Mouse (Mus musculus) limb, embryonic 12.5 days (tissue): Measurements from ENCODE around the gene Snupn. TPM values are rescaled to one million over a fixed set of nuclear protein-coding genes. Genes with fewer than 3 reads are reported as not detected.
"Not testable (repeated sequence)": the region's sequence is repeated elsewhere in the genome, so short reads cannot be mapped to it uniquely, and the experiment has no call there.

Experiments used
- ATAC-seq: fragments of 200-750 bp; cut with Nextera tagmentation; 2 replicates; pipeline ENCODE4 v1.8.0; 2017; ENCODE audit warnings: low read depth, moderate TSS enrichment; ENCODE audit not compliant: insufficient number of reproducible peaks, insufficient read depth, low FRiP score, low TSS enrichment
- H3K27ac ChIP-seq: fragments of 300-500 bp; sonication (generic); 2 replicates; pipeline ENCODE4 v1.5.1; 2016; ENCODE audit warnings: mild to moderate bottlenecking, moderate library complexity
- H3K27me3 ChIP-seq: fragments of 300-500 bp; sonication (generic); 2 replicates; pipeline ENCODE4 v1.6.1; 2016; ENCODE audit warnings: mild to moderate bottlenecking, moderate library complexity
- H3K36me3 ChIP-seq: fragments of 300-500 bp; sonication (generic); 2 replicates; pipeline ENCODE4 v1.6.1; 2016; ENCODE audit warnings: mild to moderate bottlenecking, moderate library complexity
- H3K4me1 ChIP-seq: fragments of 300-500 bp; sonication (generic); replicated peaks from 2 replicates; pipeline ENCODE4 v1.6.1; 2016
- H3K4me2 ChIP-seq: fragments of 300-500 bp; sonication (generic); 2 replicates; pipeline ENCODE4 v1.6.1; 2016; ENCODE audit warnings: mild to moderate bottlenecking, moderate library complexity
- H3K4me3 ChIP-seq: fragments of 300-500 bp; sonication (generic); replicated peaks from 2 replicates; pipeline ENCODE4 v1.5.1; 2016; ENCODE audit warnings: mild to moderate bottlenecking
- H3K9ac ChIP-seq: fragments of 300-500 bp; sonication (generic); replicated peaks from 2 replicates; pipeline ENCODE4 v1.6.1; 2016; ENCODE audit warnings: mild to moderate bottlenecking, moderate library complexity
- H3K9me3 ChIP-seq: fragments of 300-500 bp; sonication (generic); 2 replicates; pipeline ENCODE4 v1.6.1; 2016; ENCODE audit warnings: mild to moderate bottlenecking, moderate library complexity
- WGBS: fragments of 180-500 bp; shearing (Covaris S2); methylation state at CpG from one replicate; pipeline ENCODE4 v1.1.7; 2016; 5-methylcytosine and 5-hydroxymethylcytosine counted together
- polyA plus RNA-seq: library from polyadenylated mRNA; unstranded; fragments of >200 nt; fragmentation: Nextera tagmentation; extraction: Ambion mirVana; gene quantifications from 2 replicates; pipeline ENCODE4 v1.2.1, GENCODE M21; 2016

Gene Snupn
- polyA plus RNA-seq, 1 experiment from 2014 or later: 29.2 TPM

DNA sequence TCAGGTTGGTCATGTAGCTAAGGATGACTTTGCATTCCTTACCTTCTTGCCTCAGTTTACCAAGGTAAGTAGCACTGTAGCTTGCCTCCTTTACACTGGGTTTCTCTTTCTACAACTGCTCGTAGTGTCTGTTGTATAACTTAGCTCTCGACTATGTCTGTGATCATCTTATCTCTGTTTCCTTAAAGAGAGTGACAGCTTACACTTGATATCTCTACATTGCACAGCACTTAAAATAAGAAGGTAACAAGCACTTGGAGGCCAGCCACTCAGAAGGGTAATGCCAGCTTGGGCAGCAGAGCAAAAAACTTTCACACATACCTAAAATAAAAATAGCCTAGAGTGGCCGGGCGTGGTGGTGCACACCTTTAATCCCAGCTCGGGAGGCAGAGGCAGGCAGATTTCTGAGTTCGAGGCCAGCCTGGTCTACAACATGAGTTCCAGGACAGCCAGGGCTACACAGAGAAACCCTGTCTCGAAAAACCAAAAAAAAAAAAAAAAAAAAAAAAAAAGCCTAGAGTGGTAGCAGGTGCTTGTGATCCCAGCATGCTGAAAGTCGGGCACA is 23.4 kb downstream of the Snupn start:
- no peak for ATAC-seq
- H3K27ac ChIP-seq: no peak overlapping the region
- no peak overlapping the region for H3K4me2 ChIP-seq
- H3K36me3 ChIP-seq: peaks cover 40% of the 10 kb centered on the region
- no peak overlapping the region for H3K4me3 ChIP-seq
- H3K9me3 ChIP-seq: no peaks in the 10 kb centered on the region
- no peaks in the 10 kb centered on the region for H3K27me3 ChIP-seq
- H3K9ac ChIP-seq: no peak overlapping the region
- 87% methylated on average over 8 of the region's 8 CpGs for WGBS
- no peaks in the 10 kb centered on the region for H3K4me1 ChIP-seq

- H3K4me2 ChIP-seq: no peak overlapping the region
- no peak overlapping the region for H3K4me3 ChIP-seq
- H3K36me3 ChIP-seq: peaks cover 47% of the 10 kb centered on the region
- H3K9ac ChIP-seq: no peak overlapping the region
- H3K27ac ChIP-seq: no peak overlapping the region
- H3K4me1 ChIP-seq: no peaks in the 10 kb centered on the region
- no peaks in the 10 kb centered on the region for H3K27me3 ChIP-seq
- H3K9me3 ChIP-seq: no peaks in the 10 kb centered on the region
- no peak for ATAC-seq
- 83% methylated on average over 3 of the region's 3 CpGs for WGBS
Observed at GRCm38 (mm10) chr9:56975199-56975598, 24.5 kb downstream of the Snupn start.

- Histone ChIP-seq H3K9me3 (no peaks in the 10 kb centered on the region), H3K4me2 (no peak overlapping the region), H3K4me3 (no peak overlapping the region), H3K27ac (no peak overlapping the region), H3K9ac (no peak overlapping the region), H3K27me3 (no peaks in the 10 kb centered on the region), H3K4me1 (no peaks in the 10 kb centered on the region), H3K36me3 (peaks cover 50% of the 10 kb centered on the region)
- WGBS: 92% methylated on average over 6 of the region's 6 CpGs
- ATAC-seq: no peak
Observed at GRCm38 (mm10) chr9:56980186-56980585, 29.5 kb downstream of the Snupn start.

DNA sequence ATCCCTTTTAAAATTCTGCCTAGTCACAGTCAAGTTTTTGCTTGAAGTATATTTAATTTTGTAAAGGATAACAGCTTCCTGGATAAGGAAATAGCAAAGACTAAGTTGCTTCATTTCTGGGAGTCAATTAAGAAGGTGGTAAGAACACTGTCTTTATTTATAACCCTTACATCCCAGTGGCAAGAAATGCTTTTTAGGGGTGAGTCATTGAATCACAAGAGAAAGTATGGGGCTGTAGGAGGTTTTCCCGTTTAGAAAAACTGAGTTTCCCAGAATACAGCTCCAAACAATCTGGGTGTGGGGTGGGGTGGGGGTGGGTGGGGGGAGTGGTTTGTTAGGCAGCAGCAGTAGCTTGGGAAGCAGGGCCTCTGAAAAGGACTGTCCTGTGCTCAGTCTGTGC is 30.8 kb downstream of the Snupn start:
- no peak overlapping the region for H3K4me3 ChIP-seq
- H3K4me2 ChIP-seq: no peak overlapping the region
- no peak overlapping the region for H3K27ac ChIP-seq
- WGBS: 83% methylated on average over 1 of the region's 1 CpGs
- H3K9me3 ChIP-seq: no peaks in the 10 kb centered on the region
- no peak for ATAC-seq
- no peaks in the 10 kb centered on the region for H3K27me3 ChIP-seq
- no peaks in the 10 kb centered on the region for H3K4me1 ChIP-seq
- peaks cover 50% of the 10 kb centered on the region for H3K36me3 ChIP-seq
- no peak overlapping the region for H3K9ac ChIP-seq

DNA sequence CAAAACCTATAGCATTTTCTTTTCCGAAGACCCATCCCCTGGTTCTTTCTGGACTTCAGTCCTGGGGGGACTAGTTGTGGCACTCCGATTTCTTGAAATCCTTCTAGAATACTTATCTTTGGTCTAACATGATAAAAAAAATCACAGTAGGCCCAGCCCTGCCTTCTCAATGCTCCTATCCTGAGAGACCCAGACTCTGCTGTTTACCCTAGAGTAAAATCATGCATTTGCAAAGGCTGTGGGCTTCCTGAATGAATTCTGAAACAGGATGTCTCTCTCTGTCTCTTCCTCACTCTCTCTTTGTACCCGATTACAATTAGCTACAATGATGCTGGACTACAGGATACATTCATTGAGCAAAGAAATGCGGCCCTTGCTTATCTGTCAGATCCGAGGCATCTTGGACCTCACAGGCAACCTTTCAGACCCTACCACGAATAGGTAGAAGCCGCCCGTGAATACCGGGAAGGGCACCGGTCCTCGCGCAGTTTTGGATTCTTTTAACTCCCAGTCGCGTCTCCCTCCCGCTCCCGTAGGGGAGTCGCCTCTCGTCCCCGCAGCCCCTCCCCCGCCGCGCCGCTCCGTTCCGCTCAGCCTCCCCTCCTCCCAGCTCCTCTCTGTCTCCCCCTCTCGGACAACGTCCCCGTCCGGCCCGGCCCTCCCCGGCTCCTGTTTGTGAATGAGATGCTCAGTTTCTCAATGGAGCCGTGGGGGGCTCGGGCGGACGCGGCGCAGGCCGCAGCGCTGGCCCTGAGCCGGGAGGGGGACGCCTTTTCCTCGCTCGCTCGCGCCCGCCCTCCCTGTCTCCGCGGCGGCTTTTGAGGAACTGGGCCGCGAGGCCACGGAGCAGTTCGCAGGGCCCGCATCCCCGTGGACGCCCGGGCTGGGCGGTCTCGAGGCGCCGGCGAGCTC is 43.9 kb downstream of the Snupn start, which contains the start of gene Ptpn9:
Gene Ptpn9, plus strand, starts transcription at position 638 of the 912 bp plus-strand sequence.
- peak within 1 kb of the TSS; percentile 64 for H3K4me2 ChIP-seq
- WGBS: 2% methylated on average over 62 of the region's 62 CpGs
- no peaks in the 10 kb centered on the region for H3K36me3 ChIP-seq

GRCm38 (mm10) chr9:56995198-56996027 is 44.7 kb downstream of the Snupn start:
- Histone ChIP-seq H3K9ac (peak overlapping the region; percentile 98), H3K4me3 (peak overlapping the region; percentile 93), H3K4me2 (peak overlapping the region; percentile 64), H3K4me1 (peaks cover 8% of the 10 kb centered on the region), H3K36me3 (peaks cover 9% of the 10 kb centered on the region; the same call in 1 of the 2 replicates), H3K9me3 (no peaks in the 10 kb centered on the region), H3K27me3 (no peaks in the 10 kb centered on the region), H3K27ac (peak overlapping the region; percentile 99)
- ATAC-seq: peak; percentile 54
- WGBS: under 1% methylated on average over 68 of the region's 80 CpGs

More for the DNA sequence above, 43.9 kb downstream of the Snupn start, which contains the start of gene Ptpn9:
- Histone ChIP-seq H3K27ac (peak within 1 kb of the TSS; percentile 99), H3K4me3 (peak within 1 kb of the TSS; percentile 93), H3K27me3 (no peaks in the 10 kb centered on the region), H3K9me3 (no peaks in the 10 kb centered on the region), H3K4me1 (peaks cover 8% of the 10 kb centered on the region), H3K9ac (peak within 1 kb of the TSS; percentile 98)
- peak; percentile 88 for ATAC-seq

DNA sequence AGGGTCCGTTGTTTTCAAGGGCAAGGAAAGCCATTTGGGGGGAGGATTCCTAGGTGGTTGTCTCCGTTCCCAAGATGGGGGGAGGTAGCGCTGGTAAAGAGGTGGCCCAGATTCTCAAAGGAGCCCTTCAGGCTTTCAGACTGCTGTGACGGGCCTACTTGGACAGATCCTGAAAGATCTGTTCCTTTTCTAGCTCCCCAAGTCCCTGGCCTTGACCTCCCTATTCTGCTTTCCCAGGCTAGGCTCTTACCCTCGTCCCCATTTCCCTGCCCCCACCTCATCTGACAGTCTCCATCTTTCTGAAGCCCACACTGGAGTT is 45.3 kb downstream of the Snupn start:
- Histone ChIP-seq H3K36me3 (peaks cover 9% of the 10 kb centered on the region; the same call in 1 of the 2 replicates), H3K27ac (peak overlapping the region; percentile 99), H3K4me1 (peaks cover 8% of the 10 kb centered on the region), H3K9ac (peak overlapping the region; percentile 98), H3K4me3 (peak overlapping the region; percentile 93), H3K4me2 (peak overlapping the region; percentile 64), H3K9me3 (no peaks in the 10 kb centered on the region), H3K27me3 (no peaks in the 10 kb centered on the region)
- 0% methylated on average over 5 of the region's 5 CpGs for WGBS
- 0 out of 2 replicates have a peak, but pooled peaks have one; percentile 22 for ATAC-seq

DNA sequence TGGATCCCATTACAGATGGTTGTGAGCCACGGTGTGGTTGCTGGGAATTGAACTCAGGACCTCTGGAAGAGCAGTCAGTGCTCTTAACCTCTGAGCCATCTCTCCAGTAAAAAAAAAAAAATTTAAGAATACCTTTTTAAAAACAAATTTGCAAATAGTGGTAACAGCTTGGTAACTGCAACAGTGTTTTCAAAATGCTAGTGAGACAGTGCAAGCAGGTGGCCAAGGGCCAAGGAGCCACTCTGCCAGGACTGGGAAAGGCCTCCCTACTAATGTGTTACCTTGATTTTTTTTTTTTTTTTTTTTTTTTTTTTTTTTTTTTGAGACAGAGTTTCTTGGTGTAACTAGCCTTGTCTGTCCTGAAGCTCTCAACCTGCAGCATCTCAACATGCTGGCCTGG is 46.5 kb downstream of the Snupn start:
- not testable (repeated sequence) for H3K36me3 ChIP-seq, H3K9ac ChIP-seq, H3K27me3 ChIP-seq, H3K4me1 ChIP-seq, H3K9me3 ChIP-seq, ATAC-seq, H3K4me3 ChIP-seq, H3K27ac ChIP-seq
- WGBS: 95% methylated on average over 1 of the region's 1 CpGs
- H3K4me2 ChIP-seq: peak overlapping the region; percentile 64; the same call in 1 of the 2 replicates

DNA sequence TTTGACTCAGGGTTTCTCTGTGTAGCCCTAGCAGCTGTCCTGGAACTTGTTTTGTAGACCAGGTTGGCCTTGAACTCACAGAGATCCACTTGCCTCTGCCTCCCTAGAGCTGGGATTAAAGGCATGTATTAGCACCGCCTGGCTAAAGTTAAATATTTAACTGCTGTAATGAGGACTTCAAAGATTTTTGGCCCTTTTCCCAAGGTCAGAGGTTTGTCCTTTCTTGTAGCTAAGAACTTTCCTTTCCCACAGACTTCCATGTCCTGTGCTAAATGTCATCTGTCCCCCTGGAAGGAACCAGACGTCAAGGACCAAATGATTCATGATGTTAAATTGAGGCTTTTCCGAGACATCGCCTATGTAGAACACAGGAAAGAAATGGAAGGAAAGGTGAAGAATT is 52.3 kb downstream of the Snupn start:
- 66% methylated on average over 4 of the region's 4 CpGs for WGBS

DNA sequence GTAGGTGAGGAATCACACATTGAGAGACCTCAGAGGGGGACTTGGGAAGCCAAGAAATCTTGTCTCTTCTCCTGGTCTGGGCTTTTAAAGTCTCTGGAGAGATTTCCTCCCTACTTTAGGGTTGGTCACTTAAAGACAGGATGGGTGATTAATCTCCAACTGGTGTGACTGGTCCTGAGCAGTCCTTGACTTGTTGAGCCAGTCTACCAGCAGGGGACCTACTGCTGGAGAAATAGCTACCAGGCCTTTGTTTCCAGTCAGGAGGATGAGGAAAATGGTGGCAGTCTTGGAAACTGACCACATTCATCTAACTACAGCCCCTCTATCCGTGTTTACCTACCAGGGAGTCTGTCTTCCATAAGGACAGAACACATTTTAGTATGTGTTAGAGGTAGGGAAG is 61.7 kb downstream of the Snupn start:
- Histone ChIP-seq H3K4me1 (no peaks in the 10 kb centered on the region), H3K27ac (no peak overlapping the region), H3K36me3 (peaks cover 31% of the 10 kb centered on the region), H3K9ac (no peak overlapping the region), H3K4me2 (no peak overlapping the region), H3K4me3 (no peak overlapping the region), H3K9me3 (0 out of 2 replicates have a peak, but pooled peaks cover 8% of the 10 kb centered on the region), H3K27me3 (no peaks in the 10 kb centered on the region)
- no peak for ATAC-seq
- 91% methylated on average over 1 of the region's 1 CpGs for WGBS

More for the DNA sequence above, 52.3 kb downstream of the Snupn start:
- Histone ChIP-seq H3K4me2 (no peak overlapping the region), H3K36me3 (peaks cover 35% of the 10 kb centered on the region), H3K27ac (no peak overlapping the region), H3K27me3 (no peaks in the 10 kb centered on the region), H3K9me3 (no peaks in the 10 kb centered on the region), H3K9ac (no peak overlapping the region), H3K4me1 (no peaks in the 10 kb centered on the region), H3K4me3 (no peak overlapping the region)
- no peak for ATAC-seq

DNA sequence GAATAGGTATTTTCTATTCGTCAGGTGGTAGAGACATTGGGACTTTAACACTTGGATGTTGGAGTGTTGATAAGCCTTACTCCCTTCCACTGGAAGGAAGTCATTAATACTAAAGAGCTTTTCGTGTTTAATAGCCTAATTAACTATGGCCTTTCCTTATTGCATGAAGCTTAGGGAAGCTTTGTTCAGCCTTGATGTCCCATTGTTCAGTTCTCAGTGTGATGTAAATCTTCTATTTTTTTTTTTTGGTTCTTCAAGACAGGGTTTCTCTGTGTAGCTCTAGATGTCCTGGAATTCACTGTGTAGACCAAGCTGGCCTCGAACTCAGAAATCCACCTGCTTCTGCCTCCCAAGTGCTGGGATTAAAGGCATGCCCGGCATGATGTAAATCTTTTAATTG is 62.2 kb downstream of the Snupn start:
- 90% methylated on average over 4 of the region's 4 CpGs for WGBS
- Histone ChIP-seq H3K27ac (no peak overlapping the region), H3K9me3 (0 out of 2 replicates have a peak, but pooled peaks cover 8% of the 10 kb centered on the region)

More for the DNA sequence above, 62.2 kb downstream of the Snupn start:
- no peak for ATAC-seq
- Histone ChIP-seq H3K27me3 (no peaks in the 10 kb centered on the region), H3K9ac (no peak overlapping the region), H3K36me3 (peaks cover 26% of the 10 kb centered on the region), H3K4me1 (no peaks in the 10 kb centered on the region), H3K4me2 (no peak overlapping the region), H3K4me3 (no peak overlapping the region)
